Mouse (Mus musculus) kidney, adult 2 months (tissue): ENCODE data around the gene Pced1b.

Source experiments
- CTCF ChIP-seq: fragments of 200-500 bp; conservative IDR thresholded peaks from 2 replicates; pipeline ENCODE4 v1.5.1; 2011; ENCODE audit warnings: low read depth, mild to moderate bottlenecking, control low read depth, low read length, moderate library complexity, mixed read lengths; ENCODE audit not compliant: insufficient read depth, insufficient read length
- POLR2A ChIP-seq: fragments of 200-500 bp; IDR thresholded peaks from one replicate; pipeline ENCODE4 v1.6.1; 2011; ENCODE audit warnings: low read depth, low read length, control low read depth

GRCm38 (mm10) chr15:97407496-97408454, 160.9 kb downstream of the Pced1b start:
- TF ChIP-seq CTCF (no peak), POLR2A (no peak)
